Mouse (Mus musculus) G1E-ER4 (cell line): Measurements from ENCODE around the gene Mup20. TPM values are rescaled to one million over a fixed set of nuclear protein-coding genes. Genes with fewer than 3 reads are reported as not detected.
"Not testable (repeated sequence)": the region's sequence is repeated elsewhere in the genome, so short reads cannot be mapped to it uniquely, and the experiment has no call there.

Experiments used
- GATA1 ChIP-seq: IDR thresholded peaks from one replicate; pipeline ENCODE4 v1.8.0; 2012; ENCODE audit warnings: low read length, inconsistent platforms
- polyA plus RNA-seq: library from polyadenylated mRNA; stranded (reverse); fragments of >175 nt; gene quantifications from 2 replicates; pipeline ENCODE4 v1.2.3, GENCODE M21; 2012

Gene Mup20
- polyA plus RNA-seq: not detected in 2 replicates

- not testable (repeated sequence) for TF ChIP-seq GATA1
These were observed at the start of gene Mup20 for GRCm38 (mm10) chr4:62054058-62054457. Mup20 (minus strand) TSS chr4:62054158.

- TF ChIP-seq GATA1: no peak
These were observed 34.0 kb upstream of the Mup20 start for GRCm38 (mm10) chr4:62087953-62088352.

GRCm38 (mm10) chr4:62087241-62087640 is 33.3 kb upstream of the Mup20 start, which contains the start of gene Mup3:
Mup3 (minus strand) TSS chr4:62087342.
- TF ChIP-seq GATA1: no peak

- no peak for TF ChIP-seq GATA1
These were observed 28.8 kb upstream of the Mup20 start for GRCm38 (mm10) chr4:62082755-62083154.

GRCm38 (mm10) chr4:62075126-62075525 is 21.2 kb upstream of the Mup20 start:
- no peak for TF ChIP-seq GATA1

GRCm38 (mm10) chr4:62026281-62026680 is 27.7 kb downstream of the Mup20 start:
- no peak for TF ChIP-seq GATA1

- no peak for TF ChIP-seq GATA1
These were observed 29.6 kb downstream of the Mup20 start for GRCm38 (mm10) chr4:62024256-62024959.

GRCm38 (mm10) chr4:62023646-62024045 is 30.3 kb downstream of the Mup20 start:
- no peak for TF ChIP-seq GATA1

GRCm38 (mm10) chr4:62023120-62023519 is 30.8 kb downstream of the Mup20 start:
- TF ChIP-seq GATA1: no peak

Other genes with a start within 250 kb of the Mup20 start
- gene Mup5, start 218.9 kb downstream of the Mup20 start, polyA plus RNA-seq: not detected in 2 replicates
- gene Mup3, start 33.2 kb upstream of the Mup20 start, polyA plus RNA-seq: not detected in 2 replicates
- gene Mup21, start 96.7 kb upstream of the Mup20 start, polyA plus RNA-seq: not detected in 2 replicates
- gene Zfp37, start 176.9 kb upstream of the Mup20 start, polyA plus RNA-seq: not detected in 2 replicates
- gene Slc31a2, start 208.4 kb upstream of the Mup20 start, polyA plus RNA-seq: 0.11 and 0.18 TPM in 2 replicates